Mouse (Mus musculus) testis, adult 2 months (tissue): Measurements from ENCODE around the gene Apob. TPM values are rescaled to one million over a fixed set of nuclear protein-coding genes. Genes with fewer than 3 reads are reported as not detected.

Experiments used
- H3K27ac ChIP-seq: fragments of 200-500 bp; 2 replicates; pipeline ENCODE4 v1.5.1; 2012; ENCODE audit warnings: low read depth, low read length; ENCODE audit not compliant: control insufficient read depth, insufficient read depth
- H3K27me3 ChIP-seq: fragments of 200-500 bp; 2 replicates; pipeline ENCODE4 v1.6.1; 2012; ENCODE audit warnings: mild to moderate bottlenecking, low read length, moderate library complexity; ENCODE audit not compliant: control insufficient read depth, insufficient read depth
- H3K36me3 ChIP-seq: fragments of 200-500 bp; 2 replicates; pipeline ENCODE4 v1.6.1; 2012; ENCODE audit warnings: mild to moderate bottlenecking, low read length; ENCODE audit not compliant: control insufficient read depth, insufficient read depth
- H3K4me1 ChIP-seq: fragments of 200-500 bp; 2 replicates; pipeline ENCODE4 v1.6.1; 2012; ENCODE audit warnings: low read length; ENCODE audit not compliant: control insufficient read depth, insufficient read depth
- H3K4me3 ChIP-seq: fragments of 200-500 bp; 2 replicates; pipeline ENCODE4 v1.5.1; 2012; ENCODE audit warnings: low read depth, mild to moderate bottlenecking, low read length, moderate library complexity, mixed read lengths; ENCODE audit not compliant: control insufficient read depth
- CTCF ChIP-seq: fragments of 200-500 bp; IDR thresholded peaks from 2 replicates; pipeline ENCODE4 v1.5.1; 2012; ENCODE audit warnings: low read depth, mild to moderate bottlenecking, inconsistent platforms, low read length, moderate library complexity; ENCODE audit not compliant: control insufficient read depth, insufficient read depth, insufficient replicate concordance
- POLR2A ChIP-seq: fragments of 200-500 bp; IDR thresholded peaks from 2 replicates; pipeline ENCODE4 v1.6.1; 2012; ENCODE audit warnings: low read depth, mild to moderate bottlenecking, inconsistent platforms, low read length, moderate library complexity; ENCODE audit not compliant: control insufficient read depth
- polyA plus RNA-seq: library from polyadenylated mRNA; depleted of rRNA; stranded (reverse); fragments of >200 nt; gene quantifications from 2 replicates; pipeline ENCODE4 v1.2.3, GENCODE M21; 2012; rRNA removed

The Apob gene
- 0.01 and 0.02 TPM in 2 replicates for polyA plus RNA-seq

GRCm38 (mm10) chr12:7977466-7978189, at the start of gene Apob:
Apob (plus strand) TSS chr12:7977648.
- TF ChIP-seq CTCF: no peak
- TF ChIP-seq POLR2A: no peak
- H3K27ac ChIP-seq: no peak within 1 kb of the TSS
- H3K27me3 ChIP-seq: no peaks in the 10 kb centered on the region
- H3K36me3 ChIP-seq: no peaks in the 10 kb centered on the region
- H3K4me1 ChIP-seq: peaks cover 7% of the 10 kb centered on the region
- no peak within 1 kb of the TSS; the same call in 1 of the 2 replicates for H3K4me3 ChIP-seq

GRCm38 (mm10) chr12:7932405-7932920, 45.0 kb upstream of the Apob start:
- Histone ChIP-seq H3K4me1 (no peaks in the 10 kb centered on the region), H3K27me3 (no peaks in the 10 kb centered on the region), H3K27ac (no peak overlapping the region), H3K36me3 (no peaks in the 10 kb centered on the region), H3K4me3 (no peak overlapping the region)
- TF ChIP-seq POLR2A: no peak
- no peak for TF ChIP-seq CTCF

GRCm38 (mm10) chr12:7950098-7950745, 27.2 kb upstream of the Apob start:
- no peak for TF ChIP-seq POLR2A
- no peak for TF ChIP-seq CTCF
- Histone ChIP-seq H3K27me3 (no peaks in the 10 kb centered on the region), H3K4me3 (no peak overlapping the region), H3K36me3 (no peaks in the 10 kb centered on the region), H3K4me1 (no peaks in the 10 kb centered on the region), H3K27ac (no peak overlapping the region)

DNA sequence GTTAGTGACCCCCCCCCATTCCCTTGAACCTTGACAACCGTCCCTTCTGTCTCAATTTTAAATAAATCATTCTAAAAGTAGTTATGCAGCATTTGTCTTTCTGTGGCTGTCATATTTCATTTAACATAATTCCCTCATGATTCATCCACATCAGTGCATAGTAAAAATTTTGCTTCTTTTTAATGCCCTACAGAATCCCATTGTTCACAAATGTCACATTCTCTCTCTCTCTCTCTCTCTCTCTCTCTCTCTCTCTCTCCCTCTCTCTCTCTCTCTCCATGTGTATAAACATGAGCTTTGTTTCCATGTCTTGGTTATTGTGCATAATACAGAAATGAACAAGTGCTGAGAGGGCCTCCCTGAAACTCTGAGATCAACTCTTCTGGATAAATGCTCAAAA, 18.6 kb upstream of the Apob start:
- Histone ChIP-seq H3K27ac (no peak overlapping the region), H3K36me3 (no peaks in the 10 kb centered on the region), H3K4me3 (no peak overlapping the region), H3K4me1 (no peaks in the 10 kb centered on the region), H3K27me3 (no peaks in the 10 kb centered on the region)
- no peak for TF ChIP-seq CTCF
- no peak for TF ChIP-seq POLR2A

DNA sequence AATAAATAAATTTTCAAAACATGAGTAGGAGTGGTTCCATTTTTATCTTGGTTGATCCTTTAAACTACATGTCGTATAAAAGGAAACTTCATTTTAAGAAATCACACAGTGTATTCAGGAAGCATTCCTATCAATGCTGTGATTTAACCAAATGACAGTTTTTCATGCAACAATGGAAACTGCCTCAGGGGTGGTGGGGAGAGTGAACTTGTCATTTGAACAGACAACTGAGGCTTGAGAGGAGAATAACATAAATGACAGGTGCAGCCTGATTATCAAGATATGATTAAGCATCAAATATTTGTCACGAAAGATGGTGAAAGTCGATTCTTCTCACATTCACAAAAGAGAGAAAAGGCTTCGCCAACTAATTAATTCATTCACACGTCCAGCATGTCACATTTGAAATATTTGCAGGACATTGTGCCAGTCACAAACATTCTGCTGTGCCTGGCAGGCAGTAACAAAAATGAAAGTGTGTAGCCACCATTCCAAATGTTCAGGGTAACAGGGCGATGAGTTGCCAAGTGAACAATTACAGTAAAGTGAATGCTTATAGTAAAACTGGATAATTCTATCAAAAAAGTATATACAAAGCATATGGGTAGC, 18.0 kb upstream of the Apob start:
- Histone ChIP-seq H3K4me1 (no peaks in the 10 kb centered on the region), H3K27ac (no peak overlapping the region), H3K27me3 (no peaks in the 10 kb centered on the region), H3K4me3 (no peak overlapping the region), H3K36me3 (no peaks in the 10 kb centered on the region)
- TF ChIP-seq POLR2A: no peak
- no peak for TF ChIP-seq CTCF

GRCm38 (mm10) chr12:7962314-7962927, 15.0 kb upstream of the Apob start:
- Histone ChIP-seq H3K4me1 (no peaks in the 10 kb centered on the region), H3K36me3 (no peaks in the 10 kb centered on the region), H3K4me3 (no peak overlapping the region), H3K27me3 (no peaks in the 10 kb centered on the region), H3K27ac (no peak overlapping the region)
- TF ChIP-seq POLR2A: no peak
- no peak for TF ChIP-seq CTCF

DNA sequence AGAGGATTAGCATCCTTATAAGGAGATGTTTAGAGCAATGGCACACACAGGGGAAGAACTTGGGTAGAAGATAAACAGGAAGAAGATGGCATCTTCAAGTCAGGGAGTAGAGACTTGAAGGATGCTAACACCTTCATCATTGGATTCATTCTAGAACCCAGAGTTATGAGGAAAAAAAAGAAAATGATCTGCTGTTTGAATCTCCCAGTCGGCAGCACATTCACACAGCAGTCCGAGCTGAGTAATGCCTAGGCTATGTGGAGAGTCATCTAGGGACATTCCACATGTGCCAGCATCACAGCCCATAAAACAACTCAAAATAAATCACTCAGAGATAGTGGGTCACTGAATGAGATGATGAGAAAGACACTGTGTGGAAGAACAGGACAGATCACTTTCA, 10.2 kb upstream of the Apob start:
- H3K4me1 ChIP-seq: no peaks in the 10 kb centered on the region
- TF ChIP-seq POLR2A (no peak), CTCF (no peak)
- no peaks in the 10 kb centered on the region for H3K36me3 ChIP-seq
- no peaks in the 10 kb centered on the region for H3K27me3 ChIP-seq
- no peak overlapping the region for H3K4me3 ChIP-seq
- no peak overlapping the region for H3K27ac ChIP-seq
